Mouse (Mus musculus) urinary bladder, postnatal 36 days (tissue): ENCODE results near the gene Tuba3a.

ENCODE experiments used
- DNase-seq, 2 experiments: peaks; one replicate each; pipeline ENCODE4 v3.0.0; 2022; ENCODE audit warnings: low spot score in 2 of 2, mixed read lengths in 1 of 2

Tuba3a gene

GRCm38 (mm10) chr6:125285890-125286289 is at the start of gene Tuba3a:
Gene Tuba3a, minus strand, starts transcription at chr6:125286042.
- DNase-seq, result no peak

- DNase-seq, result no peak
Measured at GRCm38 (mm10) chr6:125334356-125334755, 48.5 kb upstream of the Tuba3a start.

- DNase-seq, result no peak
Measured at GRCm38 (mm10) chr6:125333112-125333899, 47.5 kb upstream of the Tuba3a start.

- peak; percentile 93 to 95 for DNase-seq
Measured at GRCm38 (mm10) chr6:125330626-125331326, 44.9 kb upstream of the Tuba3a start.

- no peak for DNase-seq
Measured at GRCm38 (mm10) chr6:125328243-125328642, 42.4 kb upstream of the Tuba3a start.

GRCm38 (mm10) chr6:125325337-125325736 is 39.5 kb upstream of the Tuba3a start:
- DNase-seq, result no peak

- no peak for DNase-seq
Measured at GRCm38 (mm10) chr6:125323547-125323946, 37.7 kb upstream of the Tuba3a start.

- no peak for DNase-seq
Measured at GRCm38 (mm10) chr6:125322794-125323193, 37.0 kb upstream of the Tuba3a start.

- no peak for DNase-seq
Measured at GRCm38 (mm10) chr6:125321114-125321855, 35.4 kb upstream of the Tuba3a start.

- DNase-seq, result no peak
Measured at GRCm38 (mm10) chr6:125320323-125320722, 34.5 kb upstream of the Tuba3a start, which contains the start of gene Scnn1a. Gene Scnn1a, plus strand, starts transcription at chr6:125320659.

- DNase-seq, result no peak
Measured at GRCm38 (mm10) chr6:125319919-125320296, 34.1 kb upstream of the Tuba3a start.

GRCm38 (mm10) chr6:125318981-125319918 is 33.4 kb upstream of the Tuba3a start:
- no peak for DNase-seq

GRCm38 (mm10) chr6:125317077-125317476 is 31.2 kb upstream of the Tuba3a start:
- no peak for DNase-seq

- no peak for DNase-seq
Measured at GRCm38 (mm10) chr6:125314746-125315145, 28.9 kb upstream of the Tuba3a start.

GRCm38 (mm10) chr6:125314231-125314563 is 28.4 kb upstream of the Tuba3a start:
- DNase-seq, result no peak

- peak; percentile 78 to 90 for DNase-seq
Measured at GRCm38 (mm10) chr6:125313546-125314230, 27.8 kb upstream of the Tuba3a start, which contains the start of gene Ltbr. Gene Ltbr, minus strand, starts transcription at chr6:125313885.

GRCm38 (mm10) chr6:125312581-125313355 is 26.9 kb upstream of the Tuba3a start:
- no peak for DNase-seq

- no peak for DNase-seq
Measured at GRCm38 (mm10) chr6:125312171-125312570, 26.3 kb upstream of the Tuba3a start.

GRCm38 (mm10) chr6:125309406-125309805 is 23.6 kb upstream of the Tuba3a start:
- DNase-seq, result no peak

- DNase-seq, result no peak
Measured at GRCm38 (mm10) chr6:125308921-125309320, 23.1 kb upstream of the Tuba3a start.
